Mouse (Mus musculus): ENCODE measurements around the gene Samd10.

- no peak for TF ChIP-seq POLR2A (IDR thresholded peaks at IDR 0.05; ENCODE audit: low read depth, low read length)
- no peak for TF ChIP-seq CTCF (IDR thresholded peaks at IDR 0.05; ENCODE audit: borderline replicate concordance, insufficient read depth, low read length)
Observed at GRCm38 (mm10) chr2:181567338-181567737, 31.7 kb downstream of the Samd10 start.
